Mouse (Mus musculus) liver, adult 2 months (tissue): ENCODE data around the gene Alg3. TPM values are rescaled to one million over a fixed set of nuclear protein-coding genes. Genes with fewer than 3 reads are reported as not detected.

Experiments
- DNase-seq: peaks from one replicate; pipeline ENCODE4 v3.0.0-alpha.2; 2011; ENCODE audit warnings: low read depth, low spot score; ENCODE audit errors: extremely low read depth
- H3K27ac ChIP-seq: fragments of 200-500 bp; replicated peaks from 2 replicates; pipeline ENCODE4 v1.5.1; 2012; ENCODE audit warnings: low read depth, mild to moderate bottlenecking, control low read depth, inconsistent platforms, low read length; ENCODE audit not compliant: insufficient read depth
- H3K27me3 ChIP-seq: fragments of 200-500 bp; 2 replicates; pipeline ENCODE4 v1.6.1; 2012; ENCODE audit warnings: mild to moderate bottlenecking, moderate library complexity, low read length, inconsistent platforms; ENCODE audit not compliant: control insufficient read depth, insufficient read depth
- H3K36me3 ChIP-seq: fragments of 200-500 bp; 2 replicates; pipeline ENCODE4 v1.6.1; 2012; ENCODE audit warnings: low read length, inconsistent platforms; ENCODE audit not compliant: control insufficient read depth, insufficient read depth
- H3K4me1 ChIP-seq: fragments of 200-500 bp; 2 replicates; pipeline ENCODE4 v1.6.1; 2011; ENCODE audit warnings: low read length; ENCODE audit not compliant: control insufficient read depth, insufficient read depth
- H3K4me3 ChIP-seq: fragments of 200-500 bp; 2 replicates; pipeline ENCODE4 v1.5.1; 2011; ENCODE audit warnings: low read depth, mild to moderate bottlenecking, control low read depth, low read length, moderate library complexity; ENCODE audit not compliant: insufficient read depth
- H3K79me2 ChIP-seq: fragments of 200-500 bp; 2 replicates; pipeline ENCODE4 v1.6.1; 2012; ENCODE audit warnings: inconsistent platforms, mild to moderate bottlenecking, low read length, moderate library complexity; ENCODE audit not compliant: control insufficient read depth, insufficient read depth
- H3K9ac ChIP-seq: fragments of 200-500 bp; 2 replicates; pipeline ENCODE4 v1.6.1; 2012; ENCODE audit warnings: low read depth, mild to moderate bottlenecking, control low read depth, inconsistent platforms, low read length
- CTCF ChIP-seq: fragments of 200-500 bp; IDR thresholded peaks from 2 replicates; pipeline ENCODE4 v1.5.1; 2011; ENCODE audit warnings: low read depth, low read length, control low read depth
- POLR2A ChIP-seq: fragments of 200-500 bp; IDR thresholded peaks from 2 replicates; pipeline ENCODE4 v1.6.1; 2011; ENCODE audit warnings: low read length, control low read depth; ENCODE audit not compliant: insufficient read depth; ENCODE audit errors: extremely low read depth
- WGBS: fragments of 180-500 bp; shearing (Covaris S2); methylation state at CpG from one replicate; pipeline ENCODE4 v1.1.7; 2018; 5-methylcytosine and 5-hydroxymethylcytosine counted together
- polyA plus RNA-seq: library from polyadenylated mRNA; depleted of rRNA; stranded (reverse); fragments of >200 nt; gene quantifications from 2 replicates; pipeline ENCODE4 v1.2.3, GENCODE M21; 2012; rRNA removed
- total RNA-seq: library from RNA; depleted of rRNA; stranded (reverse); fragments of >200 nt; gene quantifications from 2 replicates; pipeline ENCODE4 v1.2.3, GENCODE M21; 2014; rRNA removed

Alg3 gene
- total RNA-seq = 6.5 and 10.1 TPM in 2 replicates
- 17.7 and 22.8 TPM in 2 replicates for polyA plus RNA-seq

GRCm38 (mm10) chr16:20611357-20612227, at the start of gene Alg3, which contains the start of the genes Eef1akmt4 and Gm49333:
Alg3 (minus strand) TSS chr16:20611735.
Eef1akmt4 (plus strand) TSS chr16:20611593.
Gm49333 (plus strand) TSS chr16:20611610.
- H3K27ac ChIP-seq = peak within 1 kb of the TSS; percentile 53
- H3K4me1 ChIP-seq = peaks cover 3% of the 10 kb centered on the region; the same call in 1 of the 2 replicates
- peak; percentile 93 for DNase-seq
- WGBS = 2% methylated on average over 41 of the region's 41 CpGs
- no peaks in the 10 kb centered on the region for H3K36me3 ChIP-seq
- H3K9ac ChIP-seq = peak within 1 kb of the TSS; percentile 87
- H3K4me3 ChIP-seq = peak within 1 kb of the TSS; percentile 88
- peak; percentile 52; the same call in 1 of the 2 replicates for TF ChIP-seq POLR2A
- no peak for TF ChIP-seq CTCF
- no peaks in the 10 kb centered on the region for H3K79me2 ChIP-seq
- no peaks in the 10 kb centered on the region for H3K27me3 ChIP-seq

GRCm38 (mm10) chr16:20657661-20658060, 46.1 kb upstream of the Alg3 start:
- Histone ChIP-seq H3K36me3 (peaks cover 83% of the 10 kb centered on the region), H3K27ac (no peak overlapping the region), H3K9ac (no peak overlapping the region), H3K4me1 (peaks cover 2% of the 10 kb centered on the region; the same call in 1 of the 2 replicates), H3K4me3 (no peak overlapping the region), H3K79me2 (peaks cover 4% of the 10 kb centered on the region; the same call in 1 of the 2 replicates), H3K27me3 (no peaks in the 10 kb centered on the region)
- DNase-seq = no peak
- WGBS = 71% methylated on average over 4 of the region's 4 CpGs
- TF ChIP-seq CTCF (no peak), POLR2A (no peak)

GRCm38 (mm10) chr16:20653315-20653714, 41.8 kb upstream of the Alg3 start:
- H3K4me1 ChIP-seq = peaks cover 5% of the 10 kb centered on the region
- DNase-seq = no peak
- peaks cover 46% of the 10 kb centered on the region for H3K36me3 ChIP-seq
- TF ChIP-seq CTCF = no peak
- TF ChIP-seq POLR2A = no peak
- no peak overlapping the region for H3K9ac ChIP-seq
- peaks cover 10% of the 10 kb centered on the region; the same call in 1 of the 2 replicates for H3K79me2 ChIP-seq
- no peak overlapping the region for H3K27ac ChIP-seq
- 70% methylated on average over 2 of the region's 2 CpGs for WGBS
- H3K4me3 ChIP-seq = no peak overlapping the region
- no peaks in the 10 kb centered on the region for H3K27me3 ChIP-seq

GRCm38 (mm10) chr16:20651947-20652310, 40.4 kb upstream of the Alg3 start:
- Histone ChIP-seq H3K4me3 (peak overlapping the region; percentile 91), H3K27ac (peak overlapping the region; percentile 60), H3K36me3 (peaks cover 33% of the 10 kb centered on the region), H3K27me3 (no peaks in the 10 kb centered on the region), H3K9ac (peak overlapping the region; percentile 87), H3K79me2 (peaks cover 10% of the 10 kb centered on the region; the same call in 1 of the 2 replicates), H3K4me1 (peaks cover 5% of the 10 kb centered on the region)
- DNase-seq = no peak
- TF ChIP-seq POLR2A (no peak), CTCF (no peak)
- 4% methylated on average over 12 of the region's 12 CpGs for WGBS

- DNase-seq = peak; percentile 79
- WGBS = 1% methylated on average over 46 of the region's 46 CpGs
- peaks cover 10% of the 10 kb centered on the region; the same call in 1 of the 2 replicates for H3K79me2 ChIP-seq
- peaks cover 5% of the 10 kb centered on the region for H3K4me1 ChIP-seq
- peak; percentile 70 for TF ChIP-seq POLR2A
- TF ChIP-seq CTCF = no peak
- H3K4me3 ChIP-seq = peak within 1 kb of the TSS; percentile 91
- peak within 1 kb of the TSS; percentile 60 for H3K27ac ChIP-seq
- H3K36me3 ChIP-seq = peaks cover 27% of the 10 kb centered on the region
- H3K9ac ChIP-seq = peak within 1 kb of the TSS; percentile 87
- no peaks in the 10 kb centered on the region for H3K27me3 ChIP-seq
Measured at GRCm38 (mm10) chr16:20651076-20651946, 39.8 kb upstream of the Alg3 start, which contains the start of gene Psmd2. Psmd2 (plus strand) TSS chr16:20651652.
